Mouse (Mus musculus): ENCODE results near the gene Fam13a. TPM values are rescaled to one million over a fixed set of nuclear protein-coding genes. Genes with fewer than 3 reads are reported as not detected.

The Fam13a gene
- polyA plus RNA-seq, 1 experiment from 2014 or later: 9.0 TPM

- H3K36me3 ChIP-seq (ENCODE audit: control insufficient read depth, insufficient read depth, low read length): no peaks in the 10 kb centered on the region
- H3K4me1 ChIP-seq (ENCODE audit: control insufficient read depth in 2 of 2, insufficient read depth in 2 of 2, low read length in 2 of 2): no peaks in the 10 kb centered on the region
- no peaks in the 10 kb centered on the region for H3K27me3 ChIP-seq (ENCODE audit: control insufficient read depth, insufficient read depth, low read length)
- H3K9ac ChIP-seq (ENCODE audit: low read length): no peak overlapping the region
- H3K27ac ChIP-seq (replicated peaks in 1 of 2; ENCODE audit: control insufficient read depth in 1 of 2, insufficient read depth in 1 of 2, low read depth in 2 of 2, low read length in 2 of 2): no peak overlapping the region
- WGBS: 69% methylated on average over 1 of the region's 1 CpGs
- no peak overlapping the region for H3K4me3 ChIP-seq (ENCODE audit: control insufficient read depth in 1 of 2, insufficient read depth in 1 of 2, low read depth in 1 of 2, low read length in 2 of 2)
- ATAC-seq (ENCODE audit: insufficient number of reproducible peaks, insufficient read depth, low FRiP score, low read depth): no peak
- H3K4me2 ChIP-seq (ENCODE audit: low read length): no peak overlapping the region
- no peaks in the 10 kb centered on the region for H3K9me3 ChIP-seq (ENCODE audit: control insufficient read depth, low read length)
These were observed 51.5 kb downstream of the Fam13a start for GRCm38 (mm10) chr6:58972873-58973272.

DNA sequence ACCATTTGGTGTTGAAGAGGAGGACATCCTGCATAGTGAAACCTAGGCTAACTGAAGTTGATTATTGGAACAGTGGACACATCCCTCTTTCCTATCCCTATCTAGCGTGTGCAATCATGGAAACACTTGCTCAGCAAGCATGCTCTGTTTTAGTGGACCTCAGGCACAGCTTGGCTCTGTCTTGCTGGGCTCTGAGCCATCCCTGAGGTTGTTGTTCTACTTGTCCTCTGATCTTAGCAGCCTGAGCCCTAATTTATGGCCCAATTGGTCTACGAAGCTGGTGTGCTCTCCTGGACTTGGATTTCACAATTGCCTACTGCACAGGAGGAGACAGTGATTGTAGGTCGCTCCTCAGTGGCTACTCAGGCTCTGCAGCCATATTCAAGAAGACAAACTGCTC, 56.1 kb downstream of the Fam13a start:
- H3K36me3 ChIP-seq (ENCODE audit: control insufficient read depth, insufficient read depth, low read length): no peaks in the 10 kb centered on the region
- H3K4me3 ChIP-seq (ENCODE audit: control insufficient read depth in 1 of 2, insufficient read depth in 1 of 2, low read depth in 1 of 2, low read length in 2 of 2): no peak overlapping the region
- H3K9ac ChIP-seq (ENCODE audit: low read length): no peak overlapping the region
- no peaks in the 10 kb centered on the region for H3K9me3 ChIP-seq (ENCODE audit: control insufficient read depth, low read length)
- H3K27me3 ChIP-seq (ENCODE audit: control insufficient read depth, insufficient read depth, low read length): no peaks in the 10 kb centered on the region
- H3K27ac ChIP-seq (replicated peaks in 1 of 2; ENCODE audit: control insufficient read depth in 1 of 2, insufficient read depth in 1 of 2, low read depth in 2 of 2, low read length in 2 of 2): no peak overlapping the region
- no peak for ATAC-seq (ENCODE audit: insufficient number of reproducible peaks, insufficient read depth, low FRiP score, low read depth)
- no peak overlapping the region for H3K4me2 ChIP-seq (ENCODE audit: low read length)
- peaks cover 2 to 5% of the 10 kb centered on the region in 2 experiments; a peak in 2 of 4 replicates for H3K4me1 ChIP-seq (ENCODE audit: control insufficient read depth in 2 of 2, insufficient read depth in 2 of 2, low read length in 2 of 2)
- 75% methylated on average over 3 of the region's 3 CpGs for WGBS

DNA sequence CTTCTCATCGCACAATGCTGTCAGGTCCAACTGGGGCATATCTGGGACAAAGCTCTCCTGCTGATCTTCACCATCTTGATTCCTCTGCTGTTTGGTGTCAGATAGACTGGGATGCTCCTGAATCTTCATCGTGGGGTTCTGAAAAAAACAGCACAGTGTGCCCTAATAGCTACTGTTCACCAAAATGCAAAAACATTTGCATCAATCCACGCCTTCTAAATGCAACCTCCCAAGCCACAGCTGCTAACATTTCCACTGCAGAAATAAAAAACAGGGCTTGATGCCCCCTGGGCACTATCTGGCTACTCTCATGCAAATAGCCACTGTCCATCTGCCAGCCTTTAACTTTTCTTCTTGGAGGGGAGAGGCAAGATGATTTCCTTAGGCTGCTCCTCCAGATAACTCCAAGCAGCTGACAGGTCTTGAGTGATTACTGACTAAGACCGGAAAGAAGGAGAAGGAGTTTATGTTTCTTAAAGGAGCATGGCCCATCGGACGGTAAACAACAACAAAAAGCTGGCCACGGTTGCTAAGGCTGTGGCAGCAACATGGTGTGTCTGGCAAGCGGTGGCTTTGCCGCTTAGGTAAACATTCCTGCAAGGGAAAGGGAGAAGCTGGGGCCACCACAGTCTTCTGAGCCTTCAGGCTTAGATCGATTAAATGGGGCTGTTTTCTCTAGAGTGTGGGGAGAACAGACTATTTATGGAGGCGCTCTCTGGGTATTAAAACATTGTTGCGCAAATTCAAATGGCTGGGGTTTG, 59.1 kb downstream of the Fam13a start:
- Histone ChIP-seq H3K27me3 (ENCODE audit: control insufficient read depth, insufficient read depth, low read length) (no peaks in the 10 kb centered on the region), H3K9me3 (ENCODE audit: control insufficient read depth, low read length) (no peaks in the 10 kb centered on the region), H3K27ac (replicated peaks in 1 of 2; ENCODE audit: control insufficient read depth in 1 of 2, insufficient read depth in 1 of 2, low read depth in 2 of 2, low read length in 2 of 2) (no peak overlapping the region), H3K4me3 (ENCODE audit: control insufficient read depth in 1 of 2, insufficient read depth in 1 of 2, low read depth in 1 of 2, low read length in 2 of 2) (no peak overlapping the region), H3K9ac (ENCODE audit: low read length) (no peak overlapping the region), H3K4me2 (ENCODE audit: low read length) (0 out of 2 replicates have a peak overlapping the region, but pooled peaks have one; percentile 11), H3K4me1 (ENCODE audit: control insufficient read depth in 2 of 2, insufficient read depth in 2 of 2, low read length in 2 of 2) (peaks cover 2 to 5% of the 10 kb centered on the region in 2 experiments; a peak in 2 of 4 replicates), H3K36me3 (ENCODE audit: control insufficient read depth, insufficient read depth, low read length) (no peaks in the 10 kb centered on the region)
- 39% methylated on average over 12 of the region's 12 CpGs for WGBS
- no peak for ATAC-seq (ENCODE audit: insufficient number of reproducible peaks, insufficient read depth, low FRiP score, low read depth)

- ATAC-seq (ENCODE audit: insufficient number of reproducible peaks, insufficient read depth, low FRiP score, low read depth): no peak
- H3K4me1 ChIP-seq (ENCODE audit: control insufficient read depth in 2 of 2, insufficient read depth in 2 of 2, low read length in 2 of 2): peaks cover 2 to 5% of the 10 kb centered on the region in 2 experiments; a peak in 2 of 4 replicates
- H3K9ac ChIP-seq (ENCODE audit: low read length): no peak overlapping the region
- no peak overlapping the region for H3K4me3 ChIP-seq (ENCODE audit: control insufficient read depth in 1 of 2, insufficient read depth in 1 of 2, low read depth in 1 of 2, low read length in 2 of 2)
- no peaks in the 10 kb centered on the region for H3K27me3 ChIP-seq (ENCODE audit: control insufficient read depth, insufficient read depth, low read length)
- no peak overlapping the region for H3K4me2 ChIP-seq (ENCODE audit: low read length)
- H3K27ac ChIP-seq (replicated peaks in 1 of 2; ENCODE audit: control insufficient read depth in 1 of 2, insufficient read depth in 1 of 2, low read depth in 2 of 2, low read length in 2 of 2): no peak overlapping the region
- no peaks in the 10 kb centered on the region for H3K36me3 ChIP-seq (ENCODE audit: control insufficient read depth, insufficient read depth, low read length)
- no peaks in the 10 kb centered on the region for H3K9me3 ChIP-seq (ENCODE audit: control insufficient read depth, low read length)
These were observed 59.8 kb downstream of the Fam13a start for GRCm38 (mm10) chr6:58964565-58964964.

DNA sequence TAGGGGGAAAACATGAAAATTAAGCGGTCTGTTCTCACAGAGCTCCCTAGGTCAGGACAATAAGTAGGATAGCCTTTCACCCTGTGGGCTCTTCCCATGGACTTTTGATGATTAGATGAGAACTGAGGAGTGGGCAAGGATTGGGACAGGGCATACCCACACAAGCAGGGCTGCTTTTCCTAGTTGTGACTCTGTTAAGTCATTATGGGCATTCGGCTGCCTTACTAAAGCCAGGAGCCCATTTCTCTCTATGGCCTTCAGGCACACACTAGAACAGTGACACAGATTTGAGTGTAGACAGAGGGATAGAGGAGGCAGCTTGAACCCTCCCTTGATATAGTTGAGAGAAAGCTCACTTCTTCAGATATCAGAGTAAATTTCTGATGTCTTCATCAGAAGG, 60.3 kb downstream of the Fam13a start:
- 91% methylated on average over 2 of the region's 2 CpGs for WGBS
- ATAC-seq (ENCODE audit: insufficient number of reproducible peaks, insufficient read depth, low FRiP score, low read depth): no peak
- Histone ChIP-seq H3K4me2 (ENCODE audit: low read length) (no peak overlapping the region), H3K27ac (replicated peaks in 1 of 2; ENCODE audit: control insufficient read depth in 1 of 2, insufficient read depth in 1 of 2, low read depth in 2 of 2, low read length in 2 of 2) (no peak overlapping the region), H3K9me3 (ENCODE audit: control insufficient read depth, low read length) (no peaks in the 10 kb centered on the region), H3K36me3 (ENCODE audit: control insufficient read depth, insufficient read depth, low read length) (no peaks in the 10 kb centered on the region), H3K27me3 (ENCODE audit: control insufficient read depth, insufficient read depth, low read length) (no peaks in the 10 kb centered on the region), H3K4me1 (ENCODE audit: control insufficient read depth in 2 of 2, insufficient read depth in 2 of 2, low read length in 2 of 2) (peaks cover 2 to 5% of the 10 kb centered on the region in 2 experiments; a peak in 2 of 4 replicates), H3K4me3 (ENCODE audit: control insufficient read depth in 1 of 2, insufficient read depth in 1 of 2, low read depth in 1 of 2, low read length in 2 of 2) (no peak overlapping the region), H3K9ac (ENCODE audit: low read length) (no peak overlapping the region)

GRCm38 (mm10) chr6:58962691-58963090, 61.7 kb downstream of the Fam13a start:
- peaks cover 2 to 5% of the 10 kb centered on the region in 2 experiments; a peak in 2 of 4 replicates for H3K4me1 ChIP-seq (ENCODE audit: control insufficient read depth in 2 of 2, insufficient read depth in 2 of 2, low read length in 2 of 2)
- no peak overlapping the region for H3K4me3 ChIP-seq (ENCODE audit: control insufficient read depth in 1 of 2, insufficient read depth in 1 of 2, low read depth in 1 of 2, low read length in 2 of 2)
- H3K27ac ChIP-seq (replicated peaks in 1 of 2; ENCODE audit: control insufficient read depth in 1 of 2, insufficient read depth in 1 of 2, low read depth in 2 of 2, low read length in 2 of 2): no peak overlapping the region
- no peak overlapping the region for H3K4me2 ChIP-seq (ENCODE audit: low read length)
- no peaks in the 10 kb centered on the region for H3K27me3 ChIP-seq (ENCODE audit: control insufficient read depth, insufficient read depth, low read length)
- ATAC-seq (ENCODE audit: insufficient number of reproducible peaks, insufficient read depth, low FRiP score, low read depth): no peak
- H3K9me3 ChIP-seq (ENCODE audit: control insufficient read depth, low read length): no peaks in the 10 kb centered on the region
- no peak overlapping the region for H3K9ac ChIP-seq (ENCODE audit: low read length)
- H3K36me3 ChIP-seq (ENCODE audit: control insufficient read depth, insufficient read depth, low read length): no peaks in the 10 kb centered on the region
- 81% methylated on average over 5 of the region's 5 CpGs for WGBS

GRCm38 (mm10) chr6:58960523-58960922, 63.8 kb downstream of the Fam13a start:
- Histone ChIP-seq H3K4me3 (ENCODE audit: control insufficient read depth in 1 of 2, insufficient read depth in 1 of 2, low read depth in 1 of 2, low read length in 2 of 2) (no peak overlapping the region), H3K27ac (replicated peaks in 1 of 2; ENCODE audit: control insufficient read depth in 1 of 2, insufficient read depth in 1 of 2, low read depth in 2 of 2, low read length in 2 of 2) (no peak overlapping the region), H3K27me3 (ENCODE audit: control insufficient read depth, insufficient read depth, low read length) (no peaks in the 10 kb centered on the region), H3K9me3 (ENCODE audit: control insufficient read depth, low read length) (no peaks in the 10 kb centered on the region), H3K4me2 (ENCODE audit: low read length) (no peak overlapping the region), H3K4me1 (ENCODE audit: control insufficient read depth in 2 of 2, insufficient read depth in 2 of 2, low read length in 2 of 2) (peaks cover 2 to 3% of the 10 kb centered on the region in 2 experiments; a peak in 2 of 4 replicates), H3K36me3 (ENCODE audit: control insufficient read depth, insufficient read depth, low read length) (peaks cover 7% of the 10 kb centered on the region; the same call in 1 of the 2 replicates), H3K9ac (ENCODE audit: low read length) (no peak overlapping the region)
- 88% methylated on average over 2 of the region's 2 CpGs for WGBS
- no peak for ATAC-seq (ENCODE audit: insufficient number of reproducible peaks, insufficient read depth, low FRiP score, low read depth)
